Mouse (Mus musculus): ENCODE measurements at regions not wholly inside any gene's neighbourhood (a gene's known extent, or its start where the extent isn't known, plus 50 kb on each side); places are given as distances from the start of the nearest gene placed in this dataset.

DNA sequence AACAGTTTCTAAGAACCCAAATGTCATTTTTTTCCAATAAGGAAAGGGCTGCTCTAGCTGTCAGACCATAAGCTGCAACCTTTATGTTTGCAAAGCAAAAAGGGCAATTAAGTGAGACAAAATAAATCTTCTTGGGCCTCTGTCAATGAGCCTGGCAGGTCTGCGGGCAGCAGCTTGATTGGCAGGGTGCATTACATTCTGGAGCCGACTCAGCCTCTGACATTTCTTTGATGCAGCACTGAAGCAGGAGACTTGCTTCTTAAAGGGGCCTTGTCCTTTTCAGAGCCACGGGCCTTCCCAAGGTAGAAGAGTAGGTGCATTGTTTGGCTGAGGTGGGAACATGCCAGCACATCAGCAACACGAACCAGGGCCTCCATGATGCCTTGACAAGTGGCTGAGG lies 190.2 kb upstream of the Kdm8 start:
- DNase-seq (ENCODE audit: low read depth, low spot score), result no peak

DNA sequence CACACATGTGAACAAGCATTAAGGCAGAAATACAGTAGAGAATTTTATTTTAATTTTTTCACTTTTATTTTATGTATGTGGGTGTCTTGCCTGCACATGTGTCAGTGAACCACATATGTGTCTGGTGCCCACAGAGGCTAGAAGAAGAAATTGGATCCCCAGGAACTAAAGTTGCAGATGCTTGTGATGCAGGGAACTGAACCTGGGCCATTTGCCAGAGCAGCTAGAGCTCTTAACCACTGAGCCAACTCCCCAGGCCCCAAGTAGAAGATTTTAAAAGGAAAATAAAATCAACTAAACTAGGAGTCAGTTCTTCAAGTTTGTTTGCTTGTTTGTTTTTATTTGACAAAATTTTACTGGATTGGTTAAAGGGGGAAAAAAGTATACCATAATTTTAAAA lies 185.5 kb upstream of the Kdm8 start:
- DNase-seq (ENCODE audit: low read depth, low spot score), result no peak

DNA sequence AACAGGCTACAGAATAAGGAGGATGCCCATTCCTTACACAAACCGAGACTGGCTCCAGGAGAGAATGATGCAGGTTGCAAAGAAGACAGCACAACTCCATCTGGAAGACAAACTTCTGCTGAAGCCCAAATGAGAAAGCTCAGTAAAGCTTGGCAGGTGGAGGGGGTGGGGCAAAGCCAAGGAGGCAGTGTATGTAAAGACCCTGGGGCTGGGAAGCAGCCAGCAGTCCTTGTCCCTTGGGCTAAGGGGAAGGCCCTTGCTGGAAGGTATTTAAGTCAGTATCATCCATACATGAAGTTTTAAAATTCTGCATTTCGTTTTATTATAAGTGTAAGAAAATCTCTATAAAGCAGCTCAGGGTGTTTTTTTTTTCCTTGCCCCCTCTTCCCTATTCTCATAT lies 182.3 kb upstream of the Kdm8 start:
- DNase-seq (ENCODE audit: low read depth, low spot score), result no peak

- DNase-seq (ENCODE audit: low read depth, low spot score), result no peak
Observed at GRCm38 (mm10) chr7:125262672-125263365, 181.7 kb upstream of the Kdm8 start.

GRCm38 (mm10) chr7:125263756-125264155 lies 180.7 kb upstream of the Kdm8 start:
- DNase-seq (ENCODE audit: low read depth, low spot score), result no peak

- DNase-seq (ENCODE audit: low read depth, low spot score), result no peak
Observed at GRCm38 (mm10) chr7:125270711-125271110, 173.8 kb upstream of the Kdm8 start.

GRCm38 (mm10) chr7:125271356-125271755 lies 173.1 kb upstream of the Kdm8 start:
- no peak for DNase-seq (ENCODE audit: low read depth, low spot score)

GRCm38 (mm10) chr7:125281371-125281770 lies 163.1 kb upstream of the Kdm8 start:
- DNase-seq (ENCODE audit: low read depth, low spot score), result no peak

GRCm38 (mm10) chr7:125295226-125295625 lies 149.2 kb upstream of the Kdm8 start:
- DNase-seq (ENCODE audit: low read depth, low spot score), result no peak

- no peak for DNase-seq (ENCODE audit: low read depth, low spot score)
Observed at GRCm38 (mm10) chr7:125308433-125308832, 136.0 kb upstream of the Kdm8 start.

- DNase-seq (ENCODE audit: low read depth, low spot score), result no peak
Observed at GRCm38 (mm10) chr7:125310971-125311370, 133.5 kb upstream of the Kdm8 start.

GRCm38 (mm10) chr7:125313604-125314003 lies 130.9 kb upstream of the Kdm8 start:
- no peak for DNase-seq (ENCODE audit: low read depth, low spot score)

DNA sequence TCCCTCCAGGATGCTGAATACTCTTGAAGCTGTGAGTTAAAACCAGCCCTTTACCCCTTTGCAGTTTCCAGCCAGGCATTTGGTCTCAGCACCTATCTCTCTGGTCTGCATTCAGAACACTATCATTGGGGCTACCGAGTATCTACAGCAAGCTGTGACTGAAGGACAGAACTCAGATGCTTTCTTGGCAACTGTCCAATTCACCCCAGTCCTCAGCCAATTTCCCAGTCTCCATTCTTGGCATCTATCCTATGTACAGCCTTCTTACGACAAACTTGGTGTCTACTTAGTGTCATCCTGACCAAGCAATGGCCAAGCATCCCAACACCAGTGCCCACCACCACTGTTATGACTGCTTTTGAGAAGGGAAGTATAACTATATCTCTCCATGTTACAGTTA lies 109.7 kb upstream of the Kdm8 start:
- no peak for DNase-seq (ENCODE audit: low read depth, low spot score)

GRCm38 (mm10) chr7:125335586-125336165 lies 108.8 kb upstream of the Kdm8 start:
- peak; percentile 40 for DNase-seq (ENCODE audit: low read depth, low spot score)

DNA sequence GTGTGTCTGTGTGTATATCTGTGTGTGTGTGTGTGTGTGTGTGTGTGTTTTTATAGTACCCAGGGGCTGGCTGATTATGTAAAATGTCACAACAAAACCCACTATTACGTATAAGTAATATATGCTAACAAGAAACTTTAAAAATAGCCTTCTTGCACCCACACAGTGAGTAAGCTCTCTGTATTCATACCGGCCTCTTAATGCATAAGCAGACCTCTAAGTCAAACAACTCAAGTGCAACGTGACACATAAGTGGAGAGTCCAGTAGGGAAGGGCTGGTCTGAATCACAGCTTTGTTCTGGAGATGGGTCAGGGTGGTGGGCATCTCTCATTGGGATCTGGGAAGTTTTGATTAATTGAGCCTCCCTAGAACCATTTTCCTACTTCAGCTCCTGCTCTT lies 107.7 kb upstream of the Kdm8 start:
- no peak for DNase-seq (ENCODE audit: low read depth, low spot score)

DNA sequence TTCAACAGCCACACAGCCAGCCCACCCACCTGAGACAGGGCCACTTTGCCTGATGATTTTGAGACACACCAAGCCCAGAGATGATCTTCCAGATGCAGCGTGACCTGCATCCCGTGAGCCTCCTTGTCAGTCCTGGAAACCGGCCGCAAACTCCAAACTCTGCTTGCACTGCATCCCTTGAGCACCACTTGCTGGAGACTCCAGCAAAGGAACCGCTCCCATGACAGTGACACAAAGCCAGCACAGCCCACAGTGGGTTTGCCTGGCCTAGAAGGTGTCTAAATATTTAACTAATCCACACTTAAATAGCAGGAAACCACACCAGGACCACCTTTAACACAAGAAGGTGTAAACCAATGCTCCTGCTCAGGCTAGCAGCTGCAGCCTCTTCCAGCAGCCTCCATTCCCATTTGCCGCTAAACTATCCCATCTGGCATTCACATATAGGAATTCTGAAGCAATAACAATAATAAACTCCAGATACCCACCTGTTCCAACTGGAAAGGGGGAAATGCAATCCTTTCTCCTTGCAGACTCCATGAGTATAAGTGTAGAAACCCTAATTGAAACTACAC lies 106.2 kb upstream of the Kdm8 start:
- no peak for DNase-seq (ENCODE audit: low read depth, low spot score)

- DNase-seq (ENCODE audit: low read depth, low spot score), result no peak
Observed at GRCm38 (mm10) chr7:125340326-125340905, 104.1 kb upstream of the Kdm8 start.

- DNase-seq (ENCODE audit: low read depth, low spot score), result no peak
Observed at GRCm38 (mm10) chr7:125349606-125350005, 94.9 kb upstream of the Kdm8 start.

- DNase-seq (ENCODE audit: low read depth, low spot score), result no peak
Observed at GRCm38 (mm10) chr7:125354211-125354610, 90.3 kb upstream of the Kdm8 start.

DNA sequence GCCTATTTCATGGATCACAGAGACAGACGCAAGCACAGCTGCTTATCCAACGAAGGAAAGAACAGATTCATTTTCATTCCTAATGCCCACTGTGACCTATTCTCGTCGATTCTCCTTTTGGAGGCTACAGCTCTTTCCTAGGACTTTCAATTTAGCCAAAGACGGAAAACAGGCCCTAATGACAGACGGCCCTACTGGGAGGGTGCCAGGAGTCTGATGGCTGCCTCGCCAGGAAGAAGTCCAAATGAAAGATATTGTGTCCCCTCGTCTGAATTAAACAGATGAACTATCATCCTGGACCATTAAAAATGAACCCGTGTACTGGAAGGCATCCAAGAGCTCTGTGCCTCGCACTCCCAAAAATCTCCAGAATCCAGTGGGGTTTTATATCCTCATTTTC lies 89.5 kb upstream of the Kdm8 start:
- DNase-seq (ENCODE audit: low read depth, low spot score), result no peak

GRCm38 (mm10) chr7:125358016-125358415 lies 86.5 kb upstream of the Kdm8 start:
- DNase-seq (ENCODE audit: low read depth, low spot score), result peak; percentile 47

GRCm38 (mm10) chr7:125383021-125383420 lies 61.5 kb upstream of the Kdm8 start:
- no peak for DNase-seq (ENCODE audit: low read depth, low spot score)

DNA sequence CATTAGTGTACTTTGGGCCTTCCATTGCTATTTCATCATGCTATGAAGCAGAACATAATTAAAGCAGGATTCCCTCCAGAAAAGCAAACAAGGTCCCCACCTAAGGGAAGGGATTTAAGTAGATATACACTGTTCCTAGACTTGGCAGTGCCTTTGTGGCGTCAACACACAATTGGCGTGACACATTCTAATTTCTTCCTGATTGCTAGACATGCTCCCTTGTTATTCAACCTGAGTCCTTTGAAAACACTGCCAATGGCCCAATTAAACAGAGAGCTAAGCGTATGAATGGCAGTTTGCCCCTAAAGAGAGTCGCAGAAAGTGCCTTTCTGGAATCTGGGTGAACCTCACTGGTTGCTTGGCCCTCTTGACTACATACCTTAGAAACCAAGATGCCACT lies 60.3 kb upstream of the Kdm8 start:
- DNase-seq (ENCODE audit: low read depth, low spot score), result no peak
